Mouse (Mus musculus): ENCODE results near the gene Map1b. TPM values are rescaled to one million over a fixed set of nuclear protein-coding genes. Genes with fewer than 3 reads are reported as not detected.

Gene Map1b
- total RNA-seq (2021) = 10 to 100 TPM in 1 of 2 experiments, 1 to 10 TPM in 1; 7.7 to 13.8 TPM
- long read RNA-seq, experiment 1, partial matches to known transcripts = 0 of 1 reads
- long read RNA-seq, experiment 1, other reads (novel, unspliced or antisense) = 1 of 1 reads
- long read RNA-seq, experiment 2, partial matches to known transcripts = 0 of 2 reads
- long read RNA-seq, experiment 2, other reads (novel, unspliced or antisense) = 2 of 2 reads

GRCm38 (mm10) chr13:99516448-99516881, at the start of gene Map1b:
Gene Map1b, minus strand, starts transcription at chr13:99516540.
- H3K27ac ChIP-seq = peak within 1 kb of the TSS; percentile 84
- DNase-seq = peak; percentile 75
- TF ChIP-seq CTCF (IDR thresholded peaks at IDR 0.05) = no peak
- H3K4me3 ChIP-seq = peak within 1 kb of the TSS; percentile 91
- intact Hi-C loops (cut with DNase I) = no loop called here

GRCm38 (mm10) chr13:99564346-99564745, 48.0 kb upstream of the Map1b start:
- intact Hi-C loops (cut with DNase I) = no loop called here
- Histone ChIP-seq H3K4me3 (no peak overlapping the region), H3K27ac (no peak overlapping the region)
- no peak for TF ChIP-seq CTCF (IDR thresholded peaks at IDR 0.05)
- no peak for DNase-seq

- peak; percentile 27 for DNase-seq
- Histone ChIP-seq H3K4me3 (no peak overlapping the region), H3K27ac (no peak overlapping the region)
- intact Hi-C loops (cut with DNase I) = no loop called here
- TF ChIP-seq CTCF (IDR thresholded peaks at IDR 0.05) = no peak
Measured at GRCm38 (mm10) chr13:99563021-99563420, 46.7 kb upstream of the Map1b start.

- DNase-seq = no peak
- intact Hi-C loops (cut with DNase I) = no loop called here
- Histone ChIP-seq H3K27ac (no peak overlapping the region), H3K4me3 (no peak overlapping the region)
- no peak for TF ChIP-seq CTCF (IDR thresholded peaks at IDR 0.05)
Measured at GRCm38 (mm10) chr13:99561843-99562550, 45.7 kb upstream of the Map1b start.

- intact Hi-C loops (cut with DNase I) = no loop called here
- Histone ChIP-seq H3K27ac (no peak overlapping the region), H3K4me3 (no peak overlapping the region)
- no peak for TF ChIP-seq CTCF (IDR thresholded peaks at IDR 0.05)
- DNase-seq = no peak
Measured at GRCm38 (mm10) chr13:99560674-99561639, 44.6 kb upstream of the Map1b start.

GRCm38 (mm10) chr13:99558216-99558906, 42.0 kb upstream of the Map1b start:
- intact Hi-C loops (cut with DNase I) = no loop called here
- no peak for TF ChIP-seq CTCF (IDR thresholded peaks at IDR 0.05)
- Histone ChIP-seq H3K27ac (no peak overlapping the region), H3K4me3 (no peak overlapping the region)
- no peak for DNase-seq

GRCm38 (mm10) chr13:99557813-99558212, 41.5 kb upstream of the Map1b start:
- TF ChIP-seq CTCF (IDR thresholded peaks at IDR 0.05) = no peak
- DNase-seq = no peak
- Histone ChIP-seq H3K4me3 (no peak overlapping the region), H3K27ac (no peak overlapping the region)
- intact Hi-C loops (cut with DNase I) = no loop called here

- Histone ChIP-seq H3K27ac (no peak overlapping the region), H3K4me3 (no peak overlapping the region)
- TF ChIP-seq CTCF (IDR thresholded peaks at IDR 0.05) = no peak
- no peak for DNase-seq
- intact Hi-C loops (cut with DNase I) = no loop called here
Measured at GRCm38 (mm10) chr13:99557331-99557730, 41.0 kb upstream of the Map1b start.

- Histone ChIP-seq H3K4me3 (no peak overlapping the region), H3K27ac (no peak overlapping the region)
- intact Hi-C loops (cut with DNase I) = no loop called here
- TF ChIP-seq CTCF (IDR thresholded peaks at IDR 0.05) = no peak
- DNase-seq = no peak
Measured at GRCm38 (mm10) chr13:99554960-99555359, 38.6 kb upstream of the Map1b start.

- Histone ChIP-seq H3K4me3 (no peak overlapping the region), H3K27ac (no peak overlapping the region)
- no peak for TF ChIP-seq CTCF (IDR thresholded peaks at IDR 0.05)
- intact Hi-C loops (cut with DNase I) = no loop called here
- DNase-seq = no peak
Measured at GRCm38 (mm10) chr13:99554466-99554865, 38.1 kb upstream of the Map1b start.

- no peak for TF ChIP-seq CTCF (IDR thresholded peaks at IDR 0.05)
- DNase-seq = no peak
- intact Hi-C loops (cut with DNase I) = no loop called here
- Histone ChIP-seq H3K27ac (no peak overlapping the region), H3K4me3 (no peak overlapping the region)
Measured at GRCm38 (mm10) chr13:99552381-99552780, 36.0 kb upstream of the Map1b start.

- no peak for DNase-seq
- TF ChIP-seq CTCF (IDR thresholded peaks at IDR 0.05) = no peak
- Histone ChIP-seq H3K4me3 (no peak overlapping the region), H3K27ac (no peak overlapping the region)
- intact Hi-C loops (cut with DNase I) = no loop called here
Measured at GRCm38 (mm10) chr13:99550679-99551369, 34.5 kb upstream of the Map1b start.
